ENCODE assay signal across 9 mouse cellular contexts in the genomic region with DNA sequence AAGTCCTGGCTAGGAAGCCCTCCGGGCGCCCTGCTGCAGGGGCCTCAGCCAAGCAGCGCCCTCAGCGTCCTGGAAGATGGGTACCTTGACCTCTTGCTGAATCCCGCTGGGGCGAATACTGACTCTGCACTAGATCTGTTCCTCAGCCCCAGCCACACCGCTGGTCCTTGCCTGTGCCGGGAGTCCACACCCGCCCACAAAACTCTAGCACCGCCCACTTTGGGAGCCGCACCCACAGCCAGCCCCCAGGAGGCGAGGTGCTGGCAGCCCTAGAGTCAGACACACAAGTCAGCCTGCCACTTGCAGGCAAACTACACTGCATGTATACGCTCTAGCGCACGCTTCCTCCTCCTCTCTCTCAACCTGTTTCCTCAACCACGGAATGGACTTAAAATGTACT. TPM values are rescaled to one million over a fixed set of nuclear protein-coding genes. Genes with fewer than 3 reads are reported as not detected.
DNase-seq lines count a peak whose midpoint lies in the region; ATAC-seq and TF ChIP-seq lines count a peak whose summit lies in the region.
"Had no signal": no experiment of that assay in that cellular context is flagged by ENCODE, and none has a peak within 500 bp of the region (broad histone marks: within the 10 kb centered on the region; RNA-seq: fewer than 3 reads in every experiment).

A gene (minus strand): TSS at position 148 of the 400 bp plus-strand sequence.

- peaks cover 15% of the 10 kb centered on the region for H3K4me1 ChIP-seq in hindbrain, embryonic 15.5 days (replicated peaks)
- peaks cover 10% of the 10 kb centered on the region for H3K4me1 ChIP-seq in limb, embryonic 15.5 days
- H3K4me1 ChIP-seq in midbrain, embryonic 14.5 days (ENCODE audit: control insufficient read depth, insufficient read depth, low read length), result 0 out of 2 replicates have a peak, but pooled peaks cover 4% of the 10 kb centered on the region

- no peak within 1 kb of the TSS for H3K27ac ChIP-seq in gastrocnemius, adult 2 months
- H3K27ac ChIP-seq in hindbrain, embryonic 15.5 days (replicated peaks), result no peak within 1 kb of the TSS
- no peak within 1 kb of the TSS for H3K27ac ChIP-seq in limb, embryonic 15.5 days
- no peak within 1 kb of the TSS for H3K27ac ChIP-seq in midbrain, embryonic 14.5 days (replicated peaks; ENCODE audit: low read depth, low read length)

- no peaks in the 10 kb centered on the region for H3K27me3 ChIP-seq in hindbrain, embryonic 15.5 days
- H3K27me3 ChIP-seq in limb, embryonic 15.5 days, result no peaks in the 10 kb centered on the region
- H3K27me3 ChIP-seq in midbrain, embryonic 14.5 days (ENCODE audit: control insufficient read depth, insufficient read depth, low read length), result no peaks in the 10 kb centered on the region

- WGBS in hindbrain, embryonic 15.5 days, result 25% methylated on average over 16 of the region's 16 CpGs
- 15% methylated on average over 16 of the region's 16 CpGs for WGBS in limb, embryonic 15.5 days
- 25% methylated on average over 16 of the region's 16 CpGs for WGBS in midbrain, embryonic 14.5 days

- no peaks in the 10 kb centered on the region for H3K9me3 ChIP-seq in hindbrain, embryonic 15.5 days
- no peaks in the 10 kb centered on the region for H3K9me3 ChIP-seq in limb, embryonic 15.5 days
- no peaks in the 10 kb centered on the region for H3K9me3 ChIP-seq in midbrain, embryonic 14.5 days (ENCODE audit: control insufficient read depth, low read length)

- H3K4me3 ChIP-seq in gastrocnemius, adult 2 months, result peak within 1 kb of the TSS; percentile 29
- no peak within 1 kb of the TSS for H3K4me3 ChIP-seq in hindbrain, embryonic 15.5 days
- H3K4me3 ChIP-seq in limb, embryonic 15.5 days, result no peak within 1 kb of the TSS
- H3K4me3 ChIP-seq in midbrain, embryonic 14.5 days (replicated peaks; ENCODE audit: low read depth, low read length), result no peak within 1 kb of the TSS

- no peaks in the 10 kb centered on the region for H3K36me3 ChIP-seq in hindbrain, embryonic 15.5 days
- H3K36me3 ChIP-seq in limb, embryonic 15.5 days, result no peaks in the 10 kb centered on the region
- no peaks in the 10 kb centered on the region for H3K36me3 ChIP-seq in midbrain, embryonic 14.5 days (ENCODE audit: control insufficient read depth, insufficient read depth, low read length)

- no peak for TF ChIP-seq CTCF in gastrocnemius, adult 2 months (IDR thresholded peaks at IDR 0.05)

- no peak; the same call in 1 of the 2 replicates for ATAC-seq in hindbrain, embryonic 15.5 days (ENCODE audit: low FRiP score, low read depth)
- peak; percentile 49; the same call in 1 of the 2 replicates for ATAC-seq in limb, embryonic 15.5 days (ENCODE audit: insufficient number of reproducible peaks, low FRiP score, low TSS enrichment, low read depth)
- ATAC-seq in midbrain, embryonic 14.5 days (ENCODE audit: low FRiP score, low TSS enrichment), result no peak

- peak; percentile 4 to 10 for DNase-seq in right cerebral cortex, adult 2 months (ENCODE audit: low spot score in 2 of 2)
- no peak for DNase-seq in right cerebral cortex, postnatal 4 days
- peak; percentile 73 for DNase-seq in gastrocnemius, adult 2 months
- DNase-seq in midbrain, embryonic 14.5 days, result peak; percentile 17
- peak; percentile 56 for DNase-seq in thymus, postnatal 4 days
- no peak for DNase-seq in cerebellum, adult 11 months

- no peak within 1 kb of the TSS for H3K9ac ChIP-seq in hindbrain, embryonic 15.5 days
- H3K9ac ChIP-seq in limb, embryonic 15.5 days, result no peak within 1 kb of the TSS
- no peak within 1 kb of the TSS; the same call in 1 of the 2 replicates for H3K9ac ChIP-seq in midbrain, embryonic 14.5 days (replicated peaks; ENCODE audit: low read length)

- peak within 1 kb of the TSS; percentile 31; the same call in 1 of the 2 replicates for H3K4me2 ChIP-seq in hindbrain, embryonic 15.5 days
- H3K4me2 ChIP-seq in limb, embryonic 15.5 days, result peak within 1 kb of the TSS; percentile 40
- no peak within 1 kb of the TSS for H3K4me2 ChIP-seq in midbrain, embryonic 14.5 days (ENCODE audit: low read length)

- intact Hi-C loops in gastrocnemius, adult 2 months (cut with DNase I), result loop anchor here (5.0 kb wide), 1 partner anchor 70 kb away; no protein-coding TSS in a partner anchor

RNA-seq across cellular contexts. Expression of the gene that starts here (rescaled TPM):
- under 1 TPM in 1 of 2 experiments, not detected in 1; 0.06 TPM for total RNA-seq in gastrocnemius, adult 2 months (2021)
- 0.13 and 0.22 TPM in 2 replicates for polyA plus RNA-seq in hindbrain, embryonic 15.5 days (2015; fragmentation: Nextera tagmentation; extraction: Ambion mirVana)
- polyA plus RNA-seq in limb, embryonic 15.5 days (2015; fragmentation: Nextera tagmentation; extraction: Ambion mirVana), result 0.09 TPM in 1 of 2 replicates, not detected in the other
- 0.13 and 0.18 TPM in 2 replicates for polyA plus RNA-seq in midbrain, embryonic 14.5 days (2014; fragmentation: Nextera tagmentation; extraction: Ambion mirVana)
- total RNA-seq: left cerebral cortex, postnatal 36 days had no signal

Comparison
In these comparisons a context has a peak if more than half of its experiments do, and no peak if none do; other contexts are left out.
1. DNase-seq: peak in right cerebral cortex, adult 2 months (2 of 2) and thymus, postnatal 4 days (single experiment); none in right cerebral cortex, postnatal 4 days (single experiment) and cerebellum, adult 11 months (single experiment).
2. Peak in DNase-seq and H3K4me3 ChIP-seq in gastrocnemius, adult 2 months; RNA of the gene not detected or under 1 TPM.
3. Peak in ATAC-seq and H3K4me2 ChIP-seq in limb, embryonic 15.5 days; RNA of the gene not detected or under 1 TPM.
4. Peak in DNase-seq in midbrain, embryonic 14.5 days; RNA of the gene not detected or under 1 TPM.